Mouse (Mus musculus) midbrain, embryonic 16.5 days (tissue): ENCODE data around the gene Hist1h2ad. TPM values are rescaled to one million over a fixed set of nuclear protein-coding genes. Genes with fewer than 3 reads are reported as not detected.
"Not testable (repeated sequence)": the region's sequence is repeated elsewhere in the genome, so short reads cannot be mapped to it uniquely, and the experiment has no call there.

Source experiments
- ATAC-seq: fragments of 200-750 bp; cut with Nextera tagmentation; 2 replicates; pipeline ENCODE4 v1.8.0; 2017; ENCODE audit warnings: moderate TSS enrichment
- H3K27ac ChIP-seq: fragments of 300-500 bp; sonication (generic); 2 replicates; pipeline ENCODE4 v1.5.1; 2014; ENCODE audit warnings: mild to moderate bottlenecking, low read length, mixed read lengths
- H3K27me3 ChIP-seq: fragments of 300-500 bp; sonication (generic); 2 replicates; pipeline ENCODE4 v1.6.1; 2014; ENCODE audit warnings: low read depth, low read length, mixed read lengths; ENCODE audit not compliant: control insufficient read depth, insufficient read depth
- H3K36me3 ChIP-seq: fragments of 300-500 bp; sonication (generic); 2 replicates; pipeline ENCODE4 v1.6.1; 2014; ENCODE audit warnings: mild to moderate bottlenecking, low read length, moderate library complexity, mixed read lengths; ENCODE audit not compliant: control insufficient read depth, insufficient read depth
- H3K4me1 ChIP-seq: fragments of 300-500 bp; sonication (generic); 2 replicates; pipeline ENCODE4 v1.6.1; 2014; ENCODE audit warnings: mild to moderate bottlenecking, low read length, mixed read lengths; ENCODE audit not compliant: control insufficient read depth, insufficient read depth
- H3K4me2 ChIP-seq: fragments of 300-500 bp; sonication (generic); 2 replicates; pipeline ENCODE4 v1.6.1; 2014; ENCODE audit warnings: mild to moderate bottlenecking, low read length, mixed read lengths
- H3K4me3 ChIP-seq: fragments of 300-500 bp; sonication (generic); 2 replicates; pipeline ENCODE4 v1.5.1; 2014; ENCODE audit warnings: low read depth, mild to moderate bottlenecking, low read length, moderate library complexity, mixed read lengths
- H3K9ac ChIP-seq: fragments of 300-500 bp; sonication (generic); 2 replicates; pipeline ENCODE4 v1.6.1; 2014; ENCODE audit warnings: low read depth, low read length, mixed read lengths
- H3K9me3 ChIP-seq: fragments of 300-500 bp; sonication (generic); replicated peaks from 2 replicates; pipeline ENCODE4 v1.6.1; 2014; ENCODE audit warnings: mild to moderate bottlenecking, low read length, mixed read lengths; ENCODE audit not compliant: control insufficient read depth, poor library complexity, severe bottlenecking
- WGBS: fragments of 180-500 bp; shearing (Covaris S2); extraction: QIAGEN DNeasy Blood & Tissue Kit; methylation state at CpG from one replicate; pipeline ENCODE4 v1.1.7; 2014; 5-methylcytosine and 5-hydroxymethylcytosine counted together
- polyA plus RNA-seq: library from polyadenylated mRNA; unstranded; fragments of >200 nt; fragmentation: Nextera tagmentation; extraction: Ambion mirVana; gene quantifications from 2 replicates; pipeline ENCODE4 v1.2.1, GENCODE M21; 2015

Gene Hist1h2ad
- polyA plus RNA-seq, 1 experiment from 2014 or later, result not detected

DNA sequence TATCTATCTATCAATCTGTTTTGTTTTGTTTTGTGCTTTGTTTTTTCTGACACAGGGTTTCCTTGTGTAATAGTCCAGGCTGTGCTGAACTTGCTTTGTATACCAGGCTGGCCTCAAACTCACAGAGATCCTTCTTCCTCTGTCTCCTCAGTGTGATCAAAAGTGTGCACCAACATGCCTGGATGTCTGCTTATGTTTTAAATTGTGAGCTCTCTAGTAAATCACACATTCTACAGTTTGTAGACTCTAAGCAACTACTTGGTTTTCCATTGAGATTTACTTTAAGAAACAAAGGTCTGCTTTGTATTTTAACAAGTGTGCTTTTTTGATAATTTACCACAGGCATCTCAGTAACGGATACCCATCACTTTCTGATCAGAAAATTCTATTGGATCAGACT lies 3.7 kb downstream of the Hist1h2ad start:
- Histone ChIP-seq H3K4me1 (peaks cover 25% of the 10 kb centered on the region), H3K36me3 (no peaks in the 10 kb centered on the region), H3K27me3 (no peaks in the 10 kb centered on the region), H3K4me3 (no peak overlapping the region), H3K9me3 (no peaks in the 10 kb centered on the region), H3K9ac (no peak overlapping the region), H3K27ac (no peak overlapping the region), H3K4me2 (no peak overlapping the region)
- WGBS, result 100% methylated on average over 1 of the region's 1 CpGs
- ATAC-seq, result no peak

- WGBS, result under 1% methylated on average over 43 of the region's 43 CpGs
- H3K4me2 ChIP-seq, result peak within 1 kb of the TSS; percentile 94
- peak within 1 kb of the TSS; percentile 51 for H3K4me3 ChIP-seq
- H3K27me3 ChIP-seq, result no peaks in the 10 kb centered on the region
- peak; percentile 94 for ATAC-seq
- peaks cover 25% of the 10 kb centered on the region for H3K4me1 ChIP-seq
- peak within 1 kb of the TSS; percentile 72 for H3K9ac ChIP-seq
- H3K36me3 ChIP-seq, result no peaks in the 10 kb centered on the region
- H3K9me3 ChIP-seq, result no peaks in the 10 kb centered on the region
- peak within 1 kb of the TSS; percentile 80 for H3K27ac ChIP-seq
Measured at GRCm38 (mm10) chr13:23581408-23582218, 7.4 kb downstream of the Hist1h2ad start, which contains the start of gene Hist1h4d. Hist1h4d (plus strand) TSS chr13:23581598.

- H3K9ac ChIP-seq, result peak overlapping the region; percentile 72
- peak overlapping the region; percentile 51 for H3K4me3 ChIP-seq
- peak overlapping the region; percentile 80 for H3K27ac ChIP-seq
- H3K9me3 ChIP-seq, result no peaks in the 10 kb centered on the region
- no peak for ATAC-seq
- H3K4me1 ChIP-seq, result peaks cover 26% of the 10 kb centered on the region
- H3K27me3 ChIP-seq, result no peaks in the 10 kb centered on the region
- H3K4me2 ChIP-seq, result peak overlapping the region; percentile 94
- no peaks in the 10 kb centered on the region for H3K36me3 ChIP-seq
- 5% methylated on average over 6 of the region's 6 CpGs for WGBS
Measured at GRCm38 (mm10) chr13:23582219-23583056, 8.3 kb downstream of the Hist1h2ad start.

DNA sequence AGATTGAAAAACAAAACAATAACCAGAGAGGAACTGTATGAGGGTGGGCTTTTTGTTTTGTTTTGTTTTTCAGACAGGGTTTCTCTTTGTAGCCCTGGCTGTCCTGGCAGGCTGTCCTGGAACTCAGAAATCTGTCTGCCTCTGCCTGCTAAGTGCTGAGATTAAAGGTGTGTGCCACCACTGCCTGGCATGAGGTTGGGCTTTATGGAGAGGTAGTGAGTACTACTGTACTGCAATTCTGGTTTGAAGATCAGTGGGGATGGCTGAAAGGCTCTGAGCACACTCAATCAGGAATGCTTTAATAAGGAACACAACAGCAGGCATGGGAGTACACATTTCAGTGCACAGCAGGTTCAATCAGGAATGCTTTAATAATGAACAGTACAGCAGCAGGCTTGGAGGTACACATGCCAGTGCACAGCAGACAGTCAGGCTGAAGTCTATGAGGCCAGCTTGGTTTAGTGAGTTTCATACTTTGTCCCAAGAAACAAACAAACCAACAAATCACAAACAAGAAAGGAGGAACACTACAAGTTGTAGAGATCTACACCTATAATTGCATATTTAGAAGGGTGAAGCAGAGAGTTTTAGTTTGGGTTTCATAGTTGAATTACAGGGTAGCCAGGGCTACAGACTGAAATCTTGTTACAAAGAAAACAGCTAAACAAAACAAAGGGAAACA lies 9.3 kb downstream of the Hist1h2ad start:
- H3K27ac ChIP-seq, result no peak overlapping the region
- H3K9ac ChIP-seq, result no peak overlapping the region
- H3K4me3 ChIP-seq, result no peak overlapping the region
- H3K27me3 ChIP-seq, result no peaks in the 10 kb centered on the region
- no peaks in the 10 kb centered on the region for H3K9me3 ChIP-seq
- peaks cover 26% of the 10 kb centered on the region for H3K4me1 ChIP-seq
- H3K36me3 ChIP-seq, result no peaks in the 10 kb centered on the region
- H3K4me2 ChIP-seq, result no peak overlapping the region
- ATAC-seq, result no peak

GRCm38 (mm10) chr13:23584331-23584730 lies 10.2 kb downstream of the Hist1h2ad start:
- H3K27ac ChIP-seq, result peak overlapping the region; percentile 94
- peak overlapping the region; percentile 54 for H3K4me3 ChIP-seq
- H3K9me3 ChIP-seq, result no peaks in the 10 kb centered on the region
- peaks cover 26% of the 10 kb centered on the region for H3K4me1 ChIP-seq
- H3K9ac ChIP-seq, result no peak overlapping the region; the same call in 1 of the 2 replicates
- no peaks in the 10 kb centered on the region for H3K36me3 ChIP-seq
- no peaks in the 10 kb centered on the region for H3K27me3 ChIP-seq
- peak overlapping the region; percentile 91 for H3K4me2 ChIP-seq
- ATAC-seq, result no peak

DNA sequence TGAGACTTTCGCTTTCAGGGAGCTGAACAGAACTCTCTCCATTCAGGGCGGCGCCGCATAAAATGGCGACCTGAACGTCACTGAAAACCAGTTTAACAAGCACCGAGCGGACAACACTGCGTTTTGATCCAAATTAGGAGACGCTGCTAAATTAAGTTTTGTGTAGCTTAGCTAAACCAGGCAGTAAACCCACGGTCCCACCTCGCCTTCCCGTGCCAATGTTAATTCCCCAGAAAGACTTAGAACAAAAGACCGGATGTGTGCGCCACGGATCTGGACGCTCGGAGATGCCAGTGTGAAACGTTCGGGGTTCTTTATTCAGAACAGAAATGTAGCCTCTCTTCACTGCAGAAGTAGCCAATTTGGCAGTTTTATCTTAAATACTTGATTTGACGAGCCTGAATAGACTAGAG lies 10.9 kb downstream of the Hist1h2ad start:
- H3K4me1 ChIP-seq, result peaks cover 26% of the 10 kb centered on the region
- H3K4me2 ChIP-seq, result peak overlapping the region; percentile 91
- H3K27me3 ChIP-seq, result no peaks in the 10 kb centered on the region
- peak overlapping the region; percentile 94 for H3K27ac ChIP-seq
- under 1% methylated on average over 21 of the region's 21 CpGs for WGBS
- ATAC-seq, result no peak
- no peaks in the 10 kb centered on the region for H3K9me3 ChIP-seq
- peak overlapping the region; percentile 71 for H3K9ac ChIP-seq
- H3K36me3 ChIP-seq, result no peaks in the 10 kb centered on the region
- peak overlapping the region; percentile 54 for H3K4me3 ChIP-seq

DNA sequence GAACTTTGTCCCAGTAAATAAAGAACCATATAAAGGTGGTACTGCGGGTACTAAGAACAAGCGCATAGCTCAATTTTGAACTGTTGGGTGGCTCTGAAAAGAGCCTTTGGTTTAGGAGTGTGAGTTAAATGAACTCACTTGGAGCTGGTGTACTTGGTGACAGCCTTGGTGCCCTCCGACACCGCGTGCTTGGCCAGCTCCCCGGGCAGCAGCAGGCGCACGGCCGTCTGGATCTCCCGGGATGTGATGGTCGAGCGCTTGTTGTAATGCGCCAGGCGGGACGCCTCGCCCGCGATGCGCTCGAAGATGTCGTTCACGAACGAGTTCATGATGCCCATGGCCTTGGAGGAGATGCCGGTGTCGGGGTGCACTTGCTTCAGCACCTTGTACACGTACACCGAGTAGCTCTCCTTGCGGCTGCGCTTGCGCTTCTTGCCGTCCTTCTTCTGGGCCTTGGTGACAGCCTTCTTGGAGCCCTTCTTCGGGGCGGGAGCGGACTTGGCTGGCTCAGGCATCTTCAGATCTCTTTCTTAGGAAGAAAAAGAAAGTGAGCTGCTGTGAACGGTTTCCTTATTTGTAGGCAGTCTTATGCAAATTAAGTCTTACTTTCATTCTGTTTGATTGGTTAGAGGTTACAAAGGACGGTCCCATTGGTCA lies 11.4 kb downstream of the Hist1h2ad start:
- Histone ChIP-seq H3K4me3 (peak overlapping the region; percentile 54), H3K27ac (peak overlapping the region; percentile 94), H3K4me1 (peaks cover 26% of the 10 kb centered on the region), H3K4me2 (peak overlapping the region; percentile 91), H3K9ac (peak overlapping the region; percentile 71)
- peak; percentile 91 for ATAC-seq
- H3K27me3 ChIP-seq, H3K9me3 ChIP-seq, H3K36me3 ChIP-seq: not testable (repeated sequence)
- 0% methylated on average over 15 of the region's 36 CpGs for WGBS

- 2% methylated on average over 22 of the region's 22 CpGs for WGBS
- H3K4me2 ChIP-seq, result peak overlapping the region; percentile 91
- no peaks in the 10 kb centered on the region for H3K9me3 ChIP-seq
- H3K36me3 ChIP-seq, result no peaks in the 10 kb centered on the region
- ATAC-seq, result no peak
- H3K4me1 ChIP-seq, result peaks cover 24% of the 10 kb centered on the region
- H3K27me3 ChIP-seq, result no peaks in the 10 kb centered on the region
- peak overlapping the region; percentile 60 for H3K27ac ChIP-seq
- H3K9ac ChIP-seq, result peak overlapping the region; percentile 28; the same call in 1 of the 2 replicates
- peak overlapping the region; percentile 24 for H3K4me3 ChIP-seq
Measured at GRCm38 (mm10) chr13:23586099-23586939, 12.1 kb downstream of the Hist1h2ad start.
